Mouse (Mus musculus): Measurements from ENCODE around the gene Tdg.

- TF ChIP-seq POLR2A (IDR thresholded peaks at IDR 0.05; ENCODE audit: borderline replicate concordance, extremely low read depth, insufficient read depth, insufficient read length, poor library complexity, severe bottlenecking) = no peak
- TF ChIP-seq CTCF (IDR thresholded peaks at IDR 0.05; ENCODE audit: borderline replicate concordance, extremely low read depth, insufficient read depth, insufficient read length) = peak; percentile 88
Observed at GRCm38 (mm10) chr10:82666436-82667234, 37.0 kb downstream of the Tdg start.
